Mouse (Mus musculus) forebrain, embryonic 15.5 days (tissue): ENCODE results near the gene Mapk11. TPM values are rescaled to one million over a fixed set of nuclear protein-coding genes. Genes with fewer than 3 reads are reported as not detected.

Experiments used
- ATAC-seq: fragments of 200-750 bp; cut with Nextera tagmentation; replicated peaks from 2 replicates; pipeline ENCODE4 v1.8.0; 2017; ENCODE audit warnings: mild to moderate bottlenecking, moderate TSS enrichment, moderate library complexity
- H3K27ac ChIP-seq: fragments of 300-500 bp; sonication (generic); replicated peaks from 2 replicates; pipeline ENCODE4 v1.5.1; 2015; ENCODE audit warnings: mild to moderate bottlenecking, inconsistent platforms
- H3K27me3 ChIP-seq: fragments of 300-500 bp; sonication (generic); 2 replicates; pipeline ENCODE4 v1.6.1; 2015; ENCODE audit warnings: inconsistent platforms
- H3K36me3 ChIP-seq: fragments of 300-500 bp; sonication (generic); 2 replicates; pipeline ENCODE4 v1.6.1; 2015; ENCODE audit warnings: mild to moderate bottlenecking, inconsistent platforms
- H3K4me1 ChIP-seq: fragments of 300-500 bp; sonication (generic); 2 replicates; pipeline ENCODE4 v1.6.1; 2015; ENCODE audit warnings: inconsistent platforms
- H3K4me2 ChIP-seq: fragments of 300-500 bp; sonication (generic); replicated peaks from 2 replicates; pipeline ENCODE4 v1.6.1; 2015; ENCODE audit warnings: mild to moderate bottlenecking, inconsistent platforms
- H3K4me3 ChIP-seq: fragments of 300-500 bp; sonication (generic); 2 replicates; pipeline ENCODE4 v1.5.1; 2015; ENCODE audit warnings: mild to moderate bottlenecking, inconsistent platforms
- H3K9ac ChIP-seq: fragments of 300-500 bp; sonication (generic); replicated peaks from 2 replicates; pipeline ENCODE4 v1.6.1; 2015; ENCODE audit warnings: mild to moderate bottlenecking, inconsistent platforms
- H3K9me3 ChIP-seq: fragments of 300-500 bp; sonication (generic); 2 replicates; pipeline ENCODE4 v1.6.1; 2016; ENCODE audit warnings: inconsistent platforms
- WGBS: fragments of 180-500 bp; shearing (Covaris S2); methylation state at CpG from one replicate; pipeline ENCODE4 v1.1.7; 2015; ENCODE audit warnings: mixed read lengths; 5-methylcytosine and 5-hydroxymethylcytosine counted together
- polyA plus RNA-seq: library from polyadenylated mRNA; unstranded; fragments of >200 nt; fragmentation: Nextera tagmentation; extraction: Ambion mirVana; gene quantifications from 2 replicates; pipeline ENCODE4 v1.2.1, GENCODE M21; 2015

Mapk11 gene
- polyA plus RNA-seq, 1 experiment from 2014 or later = 42.9 TPM

DNA sequence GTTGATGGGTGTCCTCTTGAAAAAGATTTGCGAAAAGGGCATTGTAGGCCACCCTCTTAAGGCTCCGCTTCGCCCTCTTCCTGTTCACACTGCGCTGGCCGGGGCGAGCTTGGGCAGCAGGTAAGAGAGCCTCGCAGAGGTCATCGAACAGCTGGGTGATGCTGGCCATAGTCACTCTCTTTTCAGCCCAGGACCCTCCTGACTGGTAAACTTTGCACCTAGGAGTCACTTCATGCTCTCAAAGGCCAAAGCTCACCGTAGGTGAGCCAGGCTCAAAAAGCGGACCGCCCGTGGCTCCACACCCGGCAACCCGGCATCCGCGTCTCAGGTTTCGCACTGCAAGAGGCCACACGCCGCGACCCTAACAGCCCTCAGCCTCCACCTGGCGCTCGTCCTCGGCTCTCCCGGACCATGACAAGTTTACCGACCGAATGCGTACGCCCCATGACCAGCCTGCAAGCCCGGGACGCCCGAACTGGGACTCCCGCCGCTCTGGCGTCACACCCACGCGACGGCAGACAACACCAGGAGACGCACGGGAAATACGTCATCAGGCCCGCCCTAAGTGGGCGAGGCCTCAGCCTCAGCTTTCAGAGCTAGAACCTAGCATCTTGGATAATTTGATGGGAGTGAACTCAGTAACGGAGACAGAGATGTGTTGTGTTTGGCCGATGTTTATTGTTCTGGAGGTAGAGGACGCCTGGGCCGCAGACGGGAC is 26.6 kb downstream of the Mapk11 start, which contains the start of gene Tubgcp6:
Gene Tubgcp6, minus strand, starts transcription at position 464 of the 718 bp plus-strand sequence.
- Histone ChIP-seq H3K27ac (peak within 1 kb of the TSS; percentile 92), H3K4me3 (peak within 1 kb of the TSS; percentile 79), H3K4me1 (peaks cover 51% of the 10 kb centered on the region), H3K9me3 (no peaks in the 10 kb centered on the region), H3K27me3 (no peaks in the 10 kb centered on the region), H3K4me2 (peak within 1 kb of the TSS; percentile 93), H3K36me3 (peaks cover 4% of the 10 kb centered on the region; the same call in 1 of the 2 replicates), H3K9ac (peak within 1 kb of the TSS; percentile 61)
- ATAC-seq = peak; percentile 84
- WGBS = under 1% methylated on average over 47 of the region's 47 CpGs

DNA sequence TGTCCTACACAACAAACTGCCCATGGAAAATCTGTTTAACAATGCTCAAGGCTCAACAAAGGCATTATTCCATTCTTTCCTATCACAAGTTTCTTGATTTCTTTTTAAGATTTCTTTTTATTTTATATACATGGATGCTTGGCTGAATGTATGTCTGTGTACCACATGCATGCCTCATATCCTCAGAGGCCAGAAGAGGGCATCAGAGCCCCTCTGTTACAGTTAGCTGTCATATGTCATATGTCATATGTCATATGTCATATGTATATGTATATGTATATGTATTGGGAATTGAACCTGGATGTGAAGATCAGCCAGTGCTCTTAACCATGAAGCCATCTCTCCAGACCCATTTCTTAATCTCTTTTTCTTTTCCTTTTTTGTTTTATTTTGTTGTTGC is 31.4 kb downstream of the Mapk11 start:
- Histone ChIP-seq H3K27me3 (no peaks in the 10 kb centered on the region), H3K9me3 (no peaks in the 10 kb centered on the region), H3K27ac (no peak overlapping the region), H3K9ac (no peak overlapping the region), H3K36me3 (peaks cover 32% of the 10 kb centered on the region), H3K4me1 (peaks cover 33% of the 10 kb centered on the region), H3K4me3 (no peak overlapping the region), H3K4me2 (no peak overlapping the region)
- ATAC-seq = no peak

DNA sequence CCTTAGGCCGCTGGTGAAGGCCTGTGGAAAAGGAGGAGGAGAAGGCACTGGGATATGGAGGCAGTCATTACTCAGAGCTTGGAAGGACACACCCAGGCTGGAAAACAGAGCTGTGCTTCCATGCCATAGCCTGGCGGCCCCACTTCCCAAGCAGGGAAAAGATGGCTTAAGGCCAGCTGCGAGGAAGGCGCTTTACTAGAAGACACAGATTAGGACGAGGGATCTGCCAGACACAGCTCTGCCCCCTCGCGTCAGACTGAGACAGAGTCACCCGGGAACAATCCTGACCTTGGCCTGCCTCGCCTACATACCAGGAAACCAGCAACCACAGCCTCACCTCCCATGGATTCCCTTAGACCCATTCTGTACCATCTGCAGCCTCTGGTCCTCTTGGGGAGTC is 39.3 kb downstream of the Mapk11 start:
- ATAC-seq = no peak
- no peak overlapping the region for H3K4me2 ChIP-seq
- 84% methylated on average over 9 of the region's 9 CpGs for WGBS
- H3K4me1 ChIP-seq = no peaks in the 10 kb centered on the region
- H3K27ac ChIP-seq = no peak overlapping the region
- H3K4me3 ChIP-seq = no peak overlapping the region
- H3K36me3 ChIP-seq = peaks cover 79% of the 10 kb centered on the region
- no peaks in the 10 kb centered on the region for H3K9me3 ChIP-seq
- H3K27me3 ChIP-seq = no peaks in the 10 kb centered on the region
- no peak overlapping the region for H3K9ac ChIP-seq

DNA sequence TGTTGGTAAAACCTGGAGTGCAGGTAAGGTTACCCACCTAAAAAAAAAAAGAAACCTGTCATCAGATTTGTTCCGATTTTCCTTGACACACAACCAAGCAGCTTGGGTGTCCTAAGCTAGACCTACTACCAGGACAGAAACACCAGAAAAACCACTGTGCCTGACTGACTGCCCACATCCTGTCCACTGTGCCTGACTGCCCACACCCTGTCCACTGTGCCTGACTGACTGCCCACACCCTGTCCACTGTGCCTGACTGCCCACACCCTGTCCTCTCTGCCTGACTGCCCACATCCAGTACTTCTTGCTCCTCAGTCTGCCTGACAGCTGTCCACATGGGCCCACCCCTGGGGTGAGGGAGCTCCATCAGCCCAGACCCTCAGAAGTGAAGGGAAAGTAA is 42.5 kb downstream of the Mapk11 start:
- no peak overlapping the region for H3K9ac ChIP-seq
- no peaks in the 10 kb centered on the region for H3K9me3 ChIP-seq
- no peak overlapping the region for H3K4me3 ChIP-seq
- no peaks in the 10 kb centered on the region for H3K27me3 ChIP-seq
- no peak overlapping the region for H3K4me2 ChIP-seq
- ATAC-seq = no peak
- 92% methylated on average over 1 of the region's 1 CpGs for WGBS
- H3K27ac ChIP-seq = no peak overlapping the region
- peaks cover 88% of the 10 kb centered on the region for H3K36me3 ChIP-seq
- H3K4me1 ChIP-seq = no peaks in the 10 kb centered on the region

DNA sequence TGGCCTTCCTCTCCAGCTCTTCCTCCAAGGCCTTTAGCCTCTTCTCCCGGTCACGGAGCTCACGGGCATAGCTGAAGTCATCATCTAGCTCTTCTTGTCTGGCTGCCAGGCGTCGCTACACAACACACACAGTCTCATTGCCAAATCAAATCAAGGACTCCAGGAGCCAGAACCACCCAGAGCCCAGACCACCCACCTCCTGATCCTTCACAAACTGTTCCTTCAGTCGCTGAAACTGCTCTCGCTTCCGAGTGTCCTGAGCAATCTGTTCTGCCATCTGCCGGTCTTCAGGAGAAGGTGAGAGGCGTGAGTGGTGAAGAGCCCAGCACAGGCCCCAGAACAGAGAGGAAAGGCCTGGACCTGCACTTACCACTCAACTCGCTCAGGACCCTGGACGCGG is 43.4 kb downstream of the Mapk11 start:
- H3K27me3 ChIP-seq = no peaks in the 10 kb centered on the region
- peaks cover 89% of the 10 kb centered on the region for H3K36me3 ChIP-seq
- no peaks in the 10 kb centered on the region for H3K4me1 ChIP-seq
- no peaks in the 10 kb centered on the region for H3K9me3 ChIP-seq
- H3K27ac ChIP-seq = no peak overlapping the region
- no peak overlapping the region for H3K4me2 ChIP-seq
- ATAC-seq = no peak
- 81% methylated on average over 13 of the region's 13 CpGs for WGBS
- H3K4me3 ChIP-seq = no peak overlapping the region
- no peak overlapping the region for H3K9ac ChIP-seq

DNA sequence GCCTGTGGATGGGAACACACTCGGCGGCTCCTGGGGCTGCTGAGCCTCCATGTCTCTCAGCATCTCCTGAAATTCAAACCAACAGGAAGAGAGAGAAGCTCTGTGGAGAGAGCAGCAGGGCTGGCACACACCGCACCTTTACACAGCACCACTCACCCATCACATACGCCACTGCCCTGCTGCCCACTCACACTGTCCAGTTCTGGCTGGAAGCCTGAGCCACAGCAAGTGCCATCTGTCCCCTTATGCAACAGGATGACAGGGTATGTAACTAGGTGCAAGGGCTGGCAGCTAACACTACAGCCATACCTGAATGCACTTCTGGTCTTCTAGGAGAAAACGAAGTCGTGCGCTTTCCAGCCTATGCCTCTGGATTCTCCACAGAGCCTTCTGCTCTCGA is 45.0 kb downstream of the Mapk11 start:
- H3K9ac ChIP-seq = no peak overlapping the region
- no peak overlapping the region for H3K4me3 ChIP-seq
- no peaks in the 10 kb centered on the region for H3K27me3 ChIP-seq
- 91% methylated on average over 8 of the region's 8 CpGs for WGBS
- no peak overlapping the region for H3K27ac ChIP-seq
- ATAC-seq = no peak
- peaks cover 89% of the 10 kb centered on the region for H3K36me3 ChIP-seq
- H3K4me1 ChIP-seq = no peaks in the 10 kb centered on the region
- H3K9me3 ChIP-seq = no peaks in the 10 kb centered on the region
- no peak overlapping the region for H3K4me2 ChIP-seq

DNA sequence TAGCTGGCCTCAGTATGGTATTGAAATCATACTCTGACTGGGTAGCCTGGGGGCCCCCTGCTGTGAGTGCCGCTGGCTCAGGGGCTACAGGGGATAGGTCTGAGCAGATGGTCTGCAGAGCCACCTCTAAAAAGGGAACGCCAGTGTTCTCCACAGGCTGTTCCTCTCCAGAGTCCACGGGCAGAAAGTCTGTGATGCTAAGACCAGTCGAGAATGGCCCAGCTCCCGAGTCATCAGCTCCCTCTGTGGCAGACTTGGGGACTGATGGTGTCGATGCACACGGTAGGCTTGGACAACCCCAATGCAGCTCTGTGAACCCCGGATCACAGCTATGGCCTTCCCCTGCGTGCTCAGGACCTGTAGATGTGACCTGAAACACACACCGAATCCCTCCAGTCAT is 45.5 kb downstream of the Mapk11 start:
- WGBS = 80% methylated on average over 10 of the region's 10 CpGs
- Histone ChIP-seq H3K36me3 (peaks cover 94% of the 10 kb centered on the region), H3K4me3 (no peak overlapping the region)

DNA sequence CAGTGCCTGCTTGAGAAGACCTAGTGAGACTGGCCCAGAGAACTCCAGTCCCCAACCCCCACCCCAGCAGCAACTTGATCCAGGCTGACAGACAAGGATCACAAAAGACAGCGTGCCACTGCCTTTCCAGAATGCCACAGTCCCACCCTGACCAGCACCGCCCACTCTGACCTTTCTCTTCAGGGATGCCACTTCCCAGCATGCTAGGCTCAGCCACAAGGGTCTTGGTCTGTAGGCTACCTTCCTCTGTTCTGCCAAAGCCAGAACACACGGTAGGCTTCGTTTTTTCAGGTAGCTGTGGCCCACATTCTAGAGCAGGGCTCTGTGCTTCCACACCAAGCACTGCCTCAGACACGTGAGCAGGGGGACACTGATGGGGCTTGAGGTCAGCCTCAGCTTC is 46.8 kb downstream of the Mapk11 start:
- Histone ChIP-seq H3K27me3 (no peaks in the 10 kb centered on the region), H3K9ac (no peak overlapping the region), H3K27ac (no peak overlapping the region), H3K4me2 (no peak overlapping the region), H3K9me3 (no peaks in the 10 kb centered on the region), H3K36me3 (peaks cover 96% of the 10 kb centered on the region), H3K4me1 (no peaks in the 10 kb centered on the region), H3K4me3 (no peak overlapping the region)
- WGBS = 63% methylated on average over 5 of the region's 5 CpGs
- no peak for ATAC-seq

More for the DNA sequence above, 45.5 kb downstream of the Mapk11 start:
- H3K4me2 ChIP-seq = no peak overlapping the region
- ATAC-seq = no peak
- H3K4me1 ChIP-seq = no peaks in the 10 kb centered on the region
- no peak overlapping the region for H3K9ac ChIP-seq
- H3K27me3 ChIP-seq = no peaks in the 10 kb centered on the region
- H3K9me3 ChIP-seq = no peaks in the 10 kb centered on the region
- no peak overlapping the region for H3K27ac ChIP-seq

- no peak overlapping the region for H3K9ac ChIP-seq
- no peak for ATAC-seq
- H3K4me2 ChIP-seq = no peak overlapping the region
- 91% methylated on average over 12 of the region's 12 CpGs for WGBS
- no peaks in the 10 kb centered on the region for H3K27me3 ChIP-seq
- H3K4me1 ChIP-seq = no peaks in the 10 kb centered on the region
- H3K36me3 ChIP-seq = peaks cover 98% of the 10 kb centered on the region
- no peaks in the 10 kb centered on the region for H3K9me3 ChIP-seq
- H3K4me3 ChIP-seq = no peak overlapping the region
- H3K27ac ChIP-seq = no peak overlapping the region
Observed at GRCm38 (mm10) chr15:89100823-89101222, 48.6 kb downstream of the Mapk11 start.

DNA sequence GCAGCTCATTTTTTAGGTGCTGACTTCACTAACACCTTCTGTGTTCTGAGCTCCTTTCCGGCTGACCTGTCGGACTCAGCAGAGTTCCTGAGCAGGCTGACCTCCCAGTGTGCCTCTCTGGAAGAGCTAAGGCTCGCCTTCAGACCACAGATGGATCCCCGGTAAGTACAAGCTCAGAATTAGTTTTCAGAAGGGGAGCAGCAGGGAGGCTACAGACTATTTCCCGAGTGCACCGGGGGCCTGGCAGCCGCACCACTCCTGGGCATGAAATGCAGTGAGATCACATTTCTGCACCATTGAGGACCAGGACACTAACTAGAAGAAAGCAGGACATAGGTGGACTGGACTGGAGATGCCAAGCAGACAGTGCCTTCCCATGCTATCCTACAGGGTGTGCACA is 50.8 kb downstream of the Mapk11 start:
- H3K27ac ChIP-seq = no peak overlapping the region
- peaks cover 98% of the 10 kb centered on the region for H3K36me3 ChIP-seq
- H3K27me3 ChIP-seq = no peaks in the 10 kb centered on the region
- no peak overlapping the region for H3K4me2 ChIP-seq
- no peak overlapping the region for H3K9ac ChIP-seq
- no peak for ATAC-seq
- no peak overlapping the region for H3K4me3 ChIP-seq
- H3K9me3 ChIP-seq = no peaks in the 10 kb centered on the region
- H3K4me1 ChIP-seq = no peaks in the 10 kb centered on the region
- WGBS = 88% methylated on average over 7 of the region's 7 CpGs

DNA sequence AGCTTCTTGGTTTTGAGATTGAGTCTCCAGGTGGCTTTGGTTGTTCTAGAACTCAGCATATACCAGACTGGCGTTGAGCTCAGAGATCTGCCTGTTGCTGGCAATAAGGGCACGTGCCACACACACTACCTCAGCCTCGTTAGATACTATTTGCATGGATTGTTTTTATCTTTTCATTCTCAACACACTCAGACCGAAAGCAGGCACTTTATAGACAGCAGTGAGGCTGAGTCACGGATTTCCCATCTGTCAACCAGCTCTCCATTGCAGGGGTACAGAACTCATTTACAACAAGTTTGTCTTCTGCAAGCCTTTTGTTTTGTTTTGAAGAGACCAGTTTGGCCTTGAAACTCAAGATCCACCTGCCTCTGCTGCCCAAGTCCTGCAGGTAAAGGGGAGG is 52.0 kb downstream of the Mapk11 start:
- Histone ChIP-seq H3K27ac (no peak overlapping the region), H3K27me3 (no peaks in the 10 kb centered on the region), H3K4me2 (no peak overlapping the region), H3K36me3 (peaks cover 99% of the 10 kb centered on the region), H3K4me3 (no peak overlapping the region), H3K9ac (no peak overlapping the region), H3K9me3 (no peaks in the 10 kb centered on the region), H3K4me1 (no peaks in the 10 kb centered on the region)
- no peak for ATAC-seq
- 80% methylated on average over 5 of the region's 5 CpGs for WGBS
